Mouse (Mus musculus) layer of hippocampus, adult 2 months (tissue): ENCODE measurements around the gene Ankrd34a. TPM values are rescaled to one million over a fixed set of nuclear protein-coding genes. Genes with fewer than 3 reads are reported as not detected.
A peak's percentile ranks its signal among the peaks of the same experiment; 100 is the strongest.

Source experiments
- DNase-seq, 2 experiments: peaks; one replicate each; pipeline ENCODE4 v3.0.0; 2022; ENCODE audit warnings: low spot score in 2 of 2
- H3K27ac ChIP-seq: fragments of 200-600 bp; 2 replicates; pipeline ENCODE4 v1.8.1; 2022
- H3K4me3 ChIP-seq: fragments of 200-600 bp; 2 replicates; pipeline ENCODE4 v1.8.1; 2022; ENCODE audit warnings: mild to moderate bottlenecking
- CTCF ChIP-seq: fragments of 200-600 bp; conservative IDR thresholded peaks from 2 replicates; pipeline ENCODE4 v1.8.1; 2022; ENCODE audit warnings: antibody characterized with exemption, mild to moderate bottlenecking, moderate library complexity
- total RNA-seq, 2 experiments: library from RNA; stranded (reverse); gene quantifications; 2 replicates each; pipeline ENCODE4 v1.2.3; 2021

Gene Ankrd34a
- total RNA-seq, 2 experiments from 2014 or later: 55.2 to 56.7 TPM

GRCm38 (mm10) chr3:96557694-96558093 is 38.7 kb upstream of the Ankrd34a start, which contains the start of gene Txnip:
Gene Txnip (plus strand): TSS chr3:96557957.
- peak; percentile 93 to 95 for DNase-seq
- H3K27ac ChIP-seq: peak within 1 kb of the TSS; percentile 82
- H3K4me3 ChIP-seq: peak within 1 kb of the TSS; percentile 66
- peak; percentile 78 for TF ChIP-seq CTCF

- Histone ChIP-seq H3K4me3 (peak overlapping the region; percentile 66), H3K27ac (peak overlapping the region; percentile 82)
- DNase-seq: no peak
- TF ChIP-seq CTCF: no peak
Observed at GRCm38 (mm10) chr3:96558159-96558558, 38.3 kb upstream of the Ankrd34a start.

- no peak for DNase-seq
- no peak for TF ChIP-seq CTCF
- Histone ChIP-seq H3K27ac (peak overlapping the region; percentile 82), H3K4me3 (peak overlapping the region; percentile 66)
Observed at GRCm38 (mm10) chr3:96558668-96559196, 37.7 kb upstream of the Ankrd34a start.

GRCm38 (mm10) chr3:96559398-96559910 is 37.0 kb upstream of the Ankrd34a start:
- no peak for TF ChIP-seq CTCF
- H3K27ac ChIP-seq: peak overlapping the region; percentile 82
- no peak for DNase-seq
- peak overlapping the region; percentile 66 for H3K4me3 ChIP-seq

GRCm38 (mm10) chr3:96559911-96560850 is 36.3 kb upstream of the Ankrd34a start:
- Histone ChIP-seq H3K4me3 (peak overlapping the region; percentile 66), H3K27ac (peak overlapping the region; percentile 62; the same call in 1 of the 2 replicates)
- TF ChIP-seq CTCF: no peak
- no peak for DNase-seq

GRCm38 (mm10) chr3:96560881-96561668 is 35.4 kb upstream of the Ankrd34a start:
- Histone ChIP-seq H3K27ac (peak overlapping the region; percentile 62; the same call in 1 of the 2 replicates), H3K4me3 (peak overlapping the region; percentile 66)
- no peak for DNase-seq
- TF ChIP-seq CTCF: no peak

GRCm38 (mm10) chr3:96561946-96562681 is 34.3 kb upstream of the Ankrd34a start:
- H3K27ac ChIP-seq: peak overlapping the region; percentile 62
- no peak for DNase-seq
- peak overlapping the region; percentile 66; the same call in 1 of the 2 replicates for H3K4me3 ChIP-seq
- TF ChIP-seq CTCF: no peak

- no peak for TF ChIP-seq CTCF
Observed at GRCm38 (mm10) chr3:96563267-96563666, 33.2 kb upstream of the Ankrd34a start.

GRCm38 (mm10) chr3:96563911-96564632 is 32.4 kb upstream of the Ankrd34a start:
- Histone ChIP-seq H3K4me3 (no peak overlapping the region), H3K27ac (peak overlapping the region; percentile 77)
- TF ChIP-seq CTCF: no peak
- no peak for DNase-seq

More at GRCm38 (mm10) chr3:96563267-96563666, 33.2 kb upstream of the Ankrd34a start:
- Histone ChIP-seq H3K27ac (peak overlapping the region; percentile 3; the same call in 1 of the 2 replicates), H3K4me3 (no peak overlapping the region)
- no peak for DNase-seq

- Histone ChIP-seq H3K27ac (peak overlapping the region; percentile 77), H3K4me3 (no peak overlapping the region)
- DNase-seq: no peak
- TF ChIP-seq CTCF: no peak
Observed at GRCm38 (mm10) chr3:96564633-96565032, 31.8 kb upstream of the Ankrd34a start.

GRCm38 (mm10) chr3:96565105-96565504 is 31.3 kb upstream of the Ankrd34a start:
- DNase-seq: no peak
- TF ChIP-seq CTCF: no peak
- no peak overlapping the region for H3K4me3 ChIP-seq
- peak overlapping the region; percentile 77 for H3K27ac ChIP-seq
